Mouse (Mus musculus) MEL (cell line): ENCODE results near the gene Pitx3.

Source experiments
- CTCF ChIP-seq, 3 experiments: IDR thresholded peaks in 2 of 3; conservative IDR thresholded peaks in 1 of 3; 2 replicates each; pipeline ENCODE4 v1.5.1; 2011 to 2012; ENCODE audit warnings: low read length in 3 of 3, low read depth in 2 of 3, mild to moderate bottlenecking in 2 of 3, improper control_type of control experiment in 1 of 3, inconsistent platforms in 1 of 3, mixed read lengths in 1 of 3, moderate library complexity in 1 of 3; ENCODE audit not compliant: control insufficient read depth in 1 of 3, insufficient read depth in 1 of 3, poor library complexity in 1 of 3, severe bottlenecking in 1 of 3
- MYC ChIP-seq: IDR thresholded peaks from 2 replicates; pipeline ENCODE4 v1.6.1; 2011; ENCODE audit warnings: low read depth, mild to moderate bottlenecking, low read length, improper control_type of control experiment, moderate library complexity
- POLR2A ChIP-seq, 2 experiments: IDR thresholded peaks; 2 replicates each; pipeline ENCODE4 v1.6.1; 2011 to 2012; ENCODE audit warnings: low read length in 2 of 2, mild to moderate bottlenecking in 2 of 2, control low read depth in 1 of 2, improper control_type of control experiment in 1 of 2, low read depth in 1 of 2, moderate library complexity in 1 of 2; ENCODE audit not compliant: control insufficient read depth in 1 of 2, insufficient read depth in 1 of 2, poor library complexity in 1 of 2
- SIN3A ChIP-seq: IDR thresholded peaks from 2 replicates; pipeline ENCODE4 v1.6.1; 2012; ENCODE audit warnings: low read length, improper control_type of control experiment, inconsistent platforms
- SMC3 ChIP-seq: IDR thresholded peaks from 2 replicates; pipeline ENCODE4 v1.6.1; 2011; ENCODE audit warnings: low read depth, low read length, improper control_type of control experiment
- ZNF384 ChIP-seq: IDR thresholded peaks from 2 replicates; pipeline ENCODE4 v1.6.1; 2012; ENCODE audit warnings: low read depth, mild to moderate bottlenecking, inconsistent platforms, low read length, improper control_type of control experiment

DNA sequence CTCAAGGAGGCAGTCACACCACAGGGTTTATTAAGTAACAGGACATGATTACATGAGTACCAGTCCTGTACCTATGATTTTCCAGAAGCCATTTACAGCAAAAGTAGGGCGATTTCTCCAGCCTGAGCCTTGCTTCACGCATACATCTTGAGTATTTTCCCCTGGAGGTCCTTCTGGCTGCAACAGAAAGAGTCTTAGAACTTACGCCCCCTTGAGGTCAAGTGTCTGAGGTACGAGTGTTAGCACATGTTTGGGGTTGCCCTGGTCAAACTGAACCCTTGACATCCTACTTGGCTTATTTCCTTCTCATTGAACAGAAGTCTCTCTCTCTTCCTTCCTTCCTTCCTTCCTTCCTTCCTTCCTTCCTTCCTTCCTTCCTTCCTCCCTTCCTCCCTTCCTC, 33.5 kb downstream of the Pitx3 start:
- no peak for TF ChIP-seq ZNF384
- TF ChIP-seq MYC = 0 out of 2 replicates have a peak, but pooled peaks have one; percentile 39
- no peak for TF ChIP-seq POLR2A (IDR thresholded peaks at IDR 0.05; ENCODE audit: control insufficient read depth in 1 of 2, insufficient read depth in 1 of 2, low read depth in 1 of 2, low read length in 2 of 2, poor library complexity in 1 of 2)
- TF ChIP-seq CTCF (IDR thresholded peaks at IDR 0.05 in 2 of 3, conservative IDR thresholded peaks at IDR 0.05 in 1 of 3; ENCODE audit: control insufficient read depth in 1 of 3, insufficient read depth in 1 of 3, low read depth in 2 of 3, low read length in 3 of 3, poor library complexity in 1 of 3, severe bottlenecking in 1 of 3) = peak; percentile 4 to 50 (median 40); a peak in 4 of 6 replicates
- peak; percentile 30; the same call in 1 of the 2 replicates for TF ChIP-seq SMC3
- no peak for TF ChIP-seq SIN3A
